Comparison of ENCODE assay signal across 21 mouse cellular contexts in the genomic region with DNA sequence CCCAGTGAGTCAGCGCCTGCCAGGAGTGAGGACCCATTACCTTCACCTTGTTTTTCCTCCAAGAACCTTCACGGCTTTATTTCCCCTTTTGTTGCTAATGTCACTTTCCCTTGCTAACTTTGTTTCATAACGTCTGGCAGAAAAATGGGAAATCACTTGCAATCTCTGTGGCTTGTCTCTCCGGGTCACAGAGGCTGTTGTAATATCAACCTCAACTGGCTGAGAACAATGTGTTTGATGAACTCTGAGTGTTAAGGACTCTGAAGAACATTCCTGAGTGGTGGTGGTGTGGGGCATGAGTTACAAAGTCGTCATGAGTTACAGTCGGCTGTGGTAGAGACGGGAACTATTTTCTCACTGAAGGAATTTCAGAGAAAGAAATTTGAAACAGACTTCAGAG. TPM values are rescaled to one million over a fixed set of nuclear protein-coding genes. Genes with fewer than 3 reads are reported as not detected.
DNase-seq lines count a peak whose midpoint lies in the region; ATAC-seq lines count a peak whose summit lies in the region.
"Had no signal": no experiment of that assay in that cellular context is flagged by ENCODE, and none has a peak within 500 bp of the region (broad histone marks: within the 10 kb centered on the region; RNA-seq: fewer than 3 reads in every experiment).

No protein-coding gene starts in this region.

- DNase-seq in lung, adult 18-20 months = peak; percentile 5 to 23
- peak; percentile 22 for DNase-seq in lung, postnatal 25 days (ENCODE audit: low spot score)
- no peak for DNase-seq in cerebellum, postnatal 10 days
- no peak for DNase-seq in neural tube, embryonic 10.5 days (ENCODE audit: extremely low spot score, low spot score)
- DNase-seq in yolk sac, embryonic 10.5 days (ENCODE audit: low spot score) = no peak
- DNase-seq: adrenal gland, postnatal 10 days; cerebellum, adult 18-20 months; cerebellum, postnatal 14 days; gastrocnemius, postnatal 36 days; heart, adult 2 months; heart, postnatal 10 days; kidney, adult 11 months; kidney, postnatal 25 days; right cerebral cortex, postnatal 4 days; thymus, adult 18-20 months; thymus, postnatal 25 days had no signal

- peak; percentile 22; the same call in 1 of the 2 replicates for ATAC-seq in common myeloid progenitor, adult 5-6 weeks (replicated peaks; ENCODE audit: low read depth, poor library complexity, severe bottlenecking)
- ATAC-seq: forebrain, embryonic 14.5 days; inflammation-experienced regulatory T-cells, adult 6 months; midbrain, embryonic 16.5 days had no signal

RNA-seq across cellular contexts. Expression of a gene that starts 53.2 kb away (rescaled TPM):
- total RNA-seq in common myeloid progenitor, adult 5-6 weeks (2017) = not detected in 2 replicates
- total RNA-seq: CH12.LX had no signal

Comparison
In these comparisons a context has a peak if more than half of its experiments do, and no peak if none do; other contexts are left out.
1. DNase-seq: peak in lung, adult 18-20 months (2 of 2) and lung, postnatal 25 days (single experiment); none in cerebellum, postnatal 10 days (0 of 2), neural tube, embryonic 10.5 days (single experiment) and yolk sac, embryonic 10.5 days (single experiment).